Mouse (Mus musculus): ENCODE measurements around the gene Nagk. TPM values are rescaled to one million over a fixed set of nuclear protein-coding genes. Genes with fewer than 3 reads are reported as not detected.

The Nagk gene
- polyA plus RNA-seq, 1 experiment from 2014 or later: 78.5 TPM

- no peak overlapping the region for H3K4me3 ChIP-seq (ENCODE audit: low read depth, low read length)
- no peaks in the 10 kb centered on the region for H3K27me3 ChIP-seq (replicated peaks; ENCODE audit: control insufficient read depth, insufficient read depth, low read length)
- WGBS: 75% methylated on average over 4 of the region's 4 CpGs
- H3K27ac ChIP-seq (ENCODE audit: low read depth, low read length): no peak overlapping the region
- H3K9ac ChIP-seq (ENCODE audit: low read length): no peak overlapping the region
- H3K36me3 ChIP-seq (ENCODE audit: control insufficient read depth, insufficient read depth, low read length): no peaks in the 10 kb centered on the region
- no peak overlapping the region for H3K4me2 ChIP-seq (ENCODE audit: low read length)
- H3K4me1 ChIP-seq (ENCODE audit: control insufficient read depth, insufficient read depth, low read length): peaks cover 6% of the 10 kb centered on the region
- ATAC-seq (no peak), DNase-seq (ENCODE audit: low spot score) (no peak)
- H3K9me3 ChIP-seq (replicated peaks; ENCODE audit: control insufficient read depth, low read length): no peaks in the 10 kb centered on the region
Observed at GRCm38 (mm10) chr6:83791251-83791890, 3.4 kb upstream of the Nagk start.

- Histone ChIP-seq H3K4me1 (ENCODE audit: control insufficient read depth, insufficient read depth, low read length) (peaks cover 6% of the 10 kb centered on the region), H3K36me3 (ENCODE audit: control insufficient read depth, insufficient read depth, low read length) (peaks cover 12% of the 10 kb centered on the region), H3K27me3 (replicated peaks; ENCODE audit: control insufficient read depth, insufficient read depth, low read length) (no peaks in the 10 kb centered on the region), H3K27ac (ENCODE audit: low read depth, low read length) (peak overlapping the region; percentile 96), H3K4me3 (ENCODE audit: low read depth, low read length) (peak overlapping the region; percentile 77), H3K9me3 (replicated peaks; ENCODE audit: control insufficient read depth, low read length) (no peaks in the 10 kb centered on the region), H3K4me2 (ENCODE audit: low read length) (peak overlapping the region; percentile 83), H3K9ac (ENCODE audit: low read length) (peak overlapping the region; percentile 81)
- ATAC-seq: no peak; the same call in 1 of the 2 replicates
- DNase-seq (ENCODE audit: low spot score): peak; percentile 58
- WGBS: 13% methylated on average over 13 of the region's 13 CpGs
Observed at GRCm38 (mm10) chr6:83795492-83795900, 714 bp downstream of the Nagk start.

DNA sequence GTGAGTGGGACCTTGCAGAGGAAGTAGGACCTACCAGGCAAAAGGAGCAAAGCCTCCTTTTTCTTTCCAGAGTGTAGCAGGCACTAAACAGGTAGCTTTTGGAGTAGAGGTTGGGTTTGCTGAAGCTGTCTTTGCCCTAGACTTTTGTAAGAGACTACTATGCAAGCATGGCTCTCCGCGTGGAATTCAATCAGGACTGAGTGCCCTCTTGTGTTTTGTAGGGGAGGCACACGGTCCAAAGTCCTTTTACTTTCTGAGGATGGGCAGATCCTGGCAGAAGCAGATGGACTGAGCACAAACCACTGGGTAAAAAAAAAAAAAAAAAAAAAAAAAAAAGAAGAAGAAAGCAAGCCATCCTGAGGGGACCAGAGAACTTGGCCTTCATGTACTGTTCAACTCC, 1.9 kb downstream of the Nagk start:
- Histone ChIP-seq H3K4me3 (ENCODE audit: low read depth, low read length) (no peak overlapping the region), H3K27me3 (replicated peaks; ENCODE audit: control insufficient read depth, insufficient read depth, low read length) (no peaks in the 10 kb centered on the region), H3K4me2 (ENCODE audit: low read length) (no peak overlapping the region), H3K36me3 (ENCODE audit: control insufficient read depth, insufficient read depth, low read length) (peaks cover 23% of the 10 kb centered on the region), H3K4me1 (ENCODE audit: control insufficient read depth, insufficient read depth, low read length) (peaks cover 6% of the 10 kb centered on the region), H3K9me3 (replicated peaks; ENCODE audit: control insufficient read depth, low read length) (no peaks in the 10 kb centered on the region), H3K27ac (ENCODE audit: low read depth, low read length) (no peak overlapping the region), H3K9ac (ENCODE audit: low read length) (no peak overlapping the region)
- DNase-seq (ENCODE audit: low spot score) (no peak), ATAC-seq (no peak)
- WGBS: 51% methylated on average over 3 of the region's 3 CpGs

GRCm38 (mm10) chr6:83802033-83802432, 7.3 kb downstream of the Nagk start:
- 90% methylated on average over 5 of the region's 5 CpGs for WGBS

GRCm38 (mm10) chr6:83802846-83803245, 8.1 kb downstream of the Nagk start:
- Histone ChIP-seq H3K9ac (ENCODE audit: low read length) (no peak overlapping the region), H3K27ac (ENCODE audit: low read depth, low read length) (no peak overlapping the region), H3K9me3 (replicated peaks; ENCODE audit: control insufficient read depth, low read length) (no peaks in the 10 kb centered on the region), H3K36me3 (ENCODE audit: control insufficient read depth, insufficient read depth, low read length) (peaks cover 65% of the 10 kb centered on the region), H3K4me2 (ENCODE audit: low read length) (no peak overlapping the region), H3K4me3 (ENCODE audit: low read depth, low read length) (no peak overlapping the region), H3K4me1 (ENCODE audit: control insufficient read depth, insufficient read depth, low read length) (no peaks in the 10 kb centered on the region), H3K27me3 (replicated peaks; ENCODE audit: control insufficient read depth, insufficient read depth, low read length) (no peaks in the 10 kb centered on the region)
- no peak for DNase-seq (ENCODE audit: low spot score)
- no peak for ATAC-seq
- WGBS: 96% methylated on average over 3 of the region's 3 CpGs

More at GRCm38 (mm10) chr6:83802033-83802432, 7.3 kb downstream of the Nagk start:
- Histone ChIP-seq H3K9me3 (replicated peaks; ENCODE audit: control insufficient read depth, low read length) (no peaks in the 10 kb centered on the region), H3K36me3 (ENCODE audit: control insufficient read depth, insufficient read depth, low read length) (peaks cover 56% of the 10 kb centered on the region), H3K4me1 (ENCODE audit: control insufficient read depth, insufficient read depth, low read length) (no peaks in the 10 kb centered on the region), H3K4me3 (ENCODE audit: low read depth, low read length) (no peak overlapping the region), H3K4me2 (ENCODE audit: low read length) (no peak overlapping the region), H3K27ac (ENCODE audit: low read depth, low read length) (no peak overlapping the region), H3K9ac (ENCODE audit: low read length) (no peak overlapping the region), H3K27me3 (replicated peaks; ENCODE audit: control insufficient read depth, insufficient read depth, low read length) (no peaks in the 10 kb centered on the region)
- DNase-seq (ENCODE audit: low spot score) (no peak), ATAC-seq (no peak)

DNA sequence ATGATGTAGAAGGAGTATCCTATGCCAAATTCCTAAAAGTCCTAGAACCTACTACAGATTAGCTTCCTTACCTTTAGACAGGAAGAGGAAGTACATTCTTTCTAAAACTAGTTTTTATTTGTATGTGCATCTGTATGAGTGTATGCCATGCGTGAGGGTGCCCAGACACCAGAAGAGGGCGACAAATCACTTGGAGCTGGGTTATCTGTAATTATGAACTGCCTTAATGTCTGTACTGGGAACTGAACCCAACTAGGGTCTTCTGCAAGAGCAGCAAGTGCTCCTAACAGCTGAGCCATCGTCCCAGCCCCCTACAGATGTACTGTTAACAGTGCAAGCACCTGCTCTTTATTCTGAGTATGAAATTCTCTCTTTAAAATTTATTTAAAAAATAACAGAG, 21.0 kb downstream of the Nagk start:
- Histone ChIP-seq H3K4me3 (ENCODE audit: low read depth, low read length) (no peak overlapping the region), H3K4me1 (ENCODE audit: control insufficient read depth, insufficient read depth, low read length) (peaks cover 4% of the 10 kb centered on the region), H3K27me3 (replicated peaks; ENCODE audit: control insufficient read depth, insufficient read depth, low read length) (no peaks in the 10 kb centered on the region), H3K9me3 (replicated peaks; ENCODE audit: control insufficient read depth, low read length) (no peaks in the 10 kb centered on the region), H3K36me3 (ENCODE audit: control insufficient read depth, insufficient read depth, low read length) (peaks cover 18% of the 10 kb centered on the region), H3K4me2 (ENCODE audit: low read length) (no peak overlapping the region), H3K27ac (ENCODE audit: low read depth, low read length) (no peak overlapping the region), H3K9ac (ENCODE audit: low read length) (no peak overlapping the region)
- DNase-seq (ENCODE audit: low spot score) (no peak), ATAC-seq (no peak)
- WGBS: 92% methylated on average over 3 of the region's 3 CpGs

GRCm38 (mm10) chr6:83818996-83819395, 24.2 kb downstream of the Nagk start:
- Histone ChIP-seq H3K27me3 (replicated peaks; ENCODE audit: control insufficient read depth, insufficient read depth, low read length) (no peaks in the 10 kb centered on the region), H3K4me1 (ENCODE audit: control insufficient read depth, insufficient read depth, low read length) (peaks cover 4% of the 10 kb centered on the region), H3K4me2 (ENCODE audit: low read length) (no peak overlapping the region), H3K27ac (ENCODE audit: low read depth, low read length) (no peak overlapping the region), H3K36me3 (ENCODE audit: control insufficient read depth, insufficient read depth, low read length) (peaks cover 6% of the 10 kb centered on the region), H3K9ac (ENCODE audit: low read length) (no peak overlapping the region), H3K4me3 (ENCODE audit: low read depth, low read length) (no peak overlapping the region), H3K9me3 (replicated peaks; ENCODE audit: control insufficient read depth, low read length) (no peaks in the 10 kb centered on the region)
- WGBS: 22% methylated on average over 1 of the region's 1 CpGs
- no peak for DNase-seq (ENCODE audit: low spot score)
- ATAC-seq: no peak

DNA sequence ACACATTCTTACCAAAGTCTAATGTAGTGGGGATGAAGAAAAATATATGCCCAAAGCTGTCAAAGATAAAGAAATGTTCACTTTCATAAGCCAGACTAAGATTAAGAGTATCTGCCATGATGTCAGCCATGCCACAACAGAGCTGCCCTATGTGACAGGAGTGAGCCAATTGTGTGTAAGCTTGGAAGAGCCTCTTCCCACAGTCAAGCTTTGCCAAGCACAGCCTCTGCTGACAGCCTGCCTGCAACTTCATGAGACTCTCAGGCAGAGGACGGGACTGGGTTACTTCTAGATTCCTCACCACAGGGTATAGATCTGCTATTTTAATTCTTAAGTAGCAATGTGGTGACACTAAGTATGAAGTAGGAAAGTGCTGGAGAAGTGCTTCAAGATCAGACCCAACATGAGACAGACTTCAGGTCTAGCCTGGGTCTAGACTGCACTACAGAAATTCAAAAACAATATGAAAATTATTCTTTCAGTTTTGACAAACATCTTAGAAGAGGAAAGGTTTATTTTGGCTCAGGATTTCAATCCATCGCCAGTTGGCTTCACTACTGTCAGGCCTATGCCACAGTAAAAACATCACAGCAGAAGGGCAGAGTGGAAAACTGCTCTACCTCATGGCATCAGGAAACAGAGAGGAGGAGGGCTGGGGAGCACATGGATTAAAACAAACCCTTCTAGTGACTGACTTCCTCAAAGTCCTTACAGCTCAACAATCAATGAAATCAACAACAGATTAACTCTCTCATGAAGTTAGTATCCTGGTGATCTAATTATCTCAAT, 26.1 kb downstream of the Nagk start:
- no peak overlapping the region for H3K4me2 ChIP-seq (ENCODE audit: low read length)
- 80% methylated on average over 2 of the region's 2 CpGs for WGBS
- H3K9ac ChIP-seq (ENCODE audit: low read length): no peak overlapping the region
- no peaks in the 10 kb centered on the region for H3K9me3 ChIP-seq (replicated peaks; ENCODE audit: control insufficient read depth, low read length)
- no peaks in the 10 kb centered on the region for H3K36me3 ChIP-seq (ENCODE audit: control insufficient read depth, insufficient read depth, low read length)
- no peaks in the 10 kb centered on the region for H3K27me3 ChIP-seq (replicated peaks; ENCODE audit: control insufficient read depth, insufficient read depth, low read length)
- H3K27ac ChIP-seq (ENCODE audit: low read depth, low read length): no peak overlapping the region
- DNase-seq (ENCODE audit: low spot score): peak; percentile 22
- peaks cover 4% of the 10 kb centered on the region for H3K4me1 ChIP-seq (ENCODE audit: control insufficient read depth, insufficient read depth, low read length)
- no peak for ATAC-seq
- H3K4me3 ChIP-seq (ENCODE audit: low read depth, low read length): no peak overlapping the region

- Histone ChIP-seq H3K4me2 (ENCODE audit: low read length) (no peak overlapping the region), H3K4me3 (ENCODE audit: low read depth, low read length) (no peak overlapping the region), H3K36me3 (ENCODE audit: control insufficient read depth, insufficient read depth, low read length) (no peaks in the 10 kb centered on the region), H3K27me3 (replicated peaks; ENCODE audit: control insufficient read depth, insufficient read depth, low read length) (no peaks in the 10 kb centered on the region), H3K9ac (ENCODE audit: low read length) (no peak overlapping the region), H3K9me3 (replicated peaks; ENCODE audit: control insufficient read depth, low read length) (no peaks in the 10 kb centered on the region), H3K27ac (ENCODE audit: low read depth, low read length) (no peak overlapping the region), H3K4me1 (ENCODE audit: control insufficient read depth, insufficient read depth, low read length) (peaks cover 4% of the 10 kb centered on the region)
- 28% methylated on average over 2 of the region's 2 CpGs for WGBS
- ATAC-seq: no peak
- peak; percentile 66 for DNase-seq (ENCODE audit: low spot score)
Observed at GRCm38 (mm10) chr6:83821856-83822255, 27.1 kb downstream of the Nagk start.

Measured in forebrain, embryonic 14.5 days (tissue).